Mouse (Mus musculus) heart, embryonic 12.5 days (tissue): ENCODE measurements at regions not wholly inside any gene's neighbourhood (a gene's known extent, or its start where the extent isn't known, plus 50 kb on each side); places are given as distances from the start of the nearest gene placed in this dataset.

Source experiments
- ATAC-seq: fragments of 200-750 bp; cut with Nextera tagmentation; 2 replicates; pipeline ENCODE4 v1.8.0; 2017; ENCODE audit warnings: moderate TSS enrichment, moderate library complexity; ENCODE audit not compliant: insufficient number of reproducible peaks, low FRiP score
- H3K27ac ChIP-seq: fragments of 300-500 bp; sonication (generic); 2 replicates; pipeline ENCODE4 v1.5.1; 2016; ENCODE audit warnings: mild to moderate bottlenecking, moderate library complexity; ENCODE audit not compliant: poor library complexity, severe bottlenecking
- H3K27me3 ChIP-seq: fragments of 300-500 bp; sonication (generic); replicated peaks from 2 replicates; pipeline ENCODE4 v1.6.1; 2016; ENCODE audit warnings: mild to moderate bottlenecking, moderate library complexity
- H3K36me3 ChIP-seq: fragments of 300-500 bp; sonication (generic); 2 replicates; pipeline ENCODE4 v1.6.1; 2016; ENCODE audit warnings: mild to moderate bottlenecking, moderate library complexity
- H3K4me1 ChIP-seq: fragments of 300-500 bp; sonication (generic); replicated peaks from 2 replicates; pipeline ENCODE4 v1.6.1; 2016; ENCODE audit warnings: mild to moderate bottlenecking
- H3K4me2 ChIP-seq: fragments of 300-500 bp; sonication (generic); 2 replicates; pipeline ENCODE4 v1.6.1; 2016; ENCODE audit warnings: mild to moderate bottlenecking, moderate library complexity
- H3K4me3 ChIP-seq: fragments of 300-500 bp; sonication (generic); 2 replicates; pipeline ENCODE4 v1.5.1; 2016; ENCODE audit warnings: mild to moderate bottlenecking
- H3K9ac ChIP-seq: fragments of 300-500 bp; sonication (generic); 2 replicates; pipeline ENCODE4 v1.6.1; 2016; ENCODE audit warnings: mild to moderate bottlenecking, moderate library complexity
- H3K9me3 ChIP-seq: fragments of 300-500 bp; sonication (generic); replicated peaks from 2 replicates; pipeline ENCODE4 v1.6.1; 2016; ENCODE audit warnings: mild to moderate bottlenecking, moderate library complexity
- WGBS: fragments of 180-500 bp; shearing (Covaris S2); methylation state at CpG from one replicate; pipeline ENCODE4 v1.1.7; 2016; 5-methylcytosine and 5-hydroxymethylcytosine counted together

- 55% methylated on average over 3 of the region's 3 CpGs for WGBS
- H3K4me3 ChIP-seq = no peak overlapping the region
- no peaks in the 10 kb centered on the region for H3K27me3 ChIP-seq
- H3K27ac ChIP-seq = no peak overlapping the region
- H3K4me1 ChIP-seq = no peaks in the 10 kb centered on the region
- H3K9ac ChIP-seq = no peak overlapping the region
- ATAC-seq = no peak
- no peaks in the 10 kb centered on the region for H3K9me3 ChIP-seq
- H3K4me2 ChIP-seq = no peak overlapping the region
- no peaks in the 10 kb centered on the region for H3K36me3 ChIP-seq
Measured at GRCm38 (mm10) chr3:48515009-48515408, 1242.1 kb downstream of the Pcdh18 start.

GRCm38 (mm10) chr3:48503996-48504395 is 1253.1 kb downstream of the Pcdh18 start:
- H3K4me3 ChIP-seq = no peak overlapping the region
- 86% methylated on average over 2 of the region's 2 CpGs for WGBS
- H3K27ac ChIP-seq = no peak overlapping the region
- H3K27me3 ChIP-seq = no peaks in the 10 kb centered on the region
- no peak for ATAC-seq
- no peaks in the 10 kb centered on the region for H3K9me3 ChIP-seq
- no peak overlapping the region for H3K9ac ChIP-seq
- no peak overlapping the region for H3K4me2 ChIP-seq
- no peaks in the 10 kb centered on the region for H3K36me3 ChIP-seq
- no peaks in the 10 kb centered on the region for H3K4me1 ChIP-seq

- Histone ChIP-seq H3K4me1 (no peaks in the 10 kb centered on the region), H3K27ac (no peak overlapping the region), H3K27me3 (no peaks in the 10 kb centered on the region), H3K36me3 (no peaks in the 10 kb centered on the region), H3K9ac (no peak overlapping the region), H3K4me2 (no peak overlapping the region), H3K9me3 (no peaks in the 10 kb centered on the region), H3K4me3 (no peak overlapping the region)
- no peak for ATAC-seq
Measured at GRCm38 (mm10) chr3:48464679-48465078, 1292.4 kb downstream of the Pcdh18 start.

- no peaks in the 10 kb centered on the region for H3K4me1 ChIP-seq
- H3K36me3 ChIP-seq = no peaks in the 10 kb centered on the region
- no peak overlapping the region for H3K9ac ChIP-seq
- 69% methylated on average over 2 of the region's 2 CpGs for WGBS
- no peaks in the 10 kb centered on the region for H3K27me3 ChIP-seq
- no peak for ATAC-seq
- no peak overlapping the region for H3K4me2 ChIP-seq
- no peak overlapping the region for H3K27ac ChIP-seq
- no peak overlapping the region for H3K4me3 ChIP-seq
- H3K9me3 ChIP-seq = no peaks in the 10 kb centered on the region
Measured at GRCm38 (mm10) chr3:48441938-48442337, 1315.2 kb downstream of the Pcdh18 start.

- Histone ChIP-seq H3K9me3 (no peaks in the 10 kb centered on the region), H3K4me3 (no peak overlapping the region), H3K27me3 (no peaks in the 10 kb centered on the region), H3K4me1 (no peaks in the 10 kb centered on the region), H3K4me2 (no peak overlapping the region), H3K36me3 (no peaks in the 10 kb centered on the region), H3K9ac (no peak overlapping the region), H3K27ac (no peak overlapping the region)
- ATAC-seq = no peak
- 79% methylated on average over 2 of the region's 2 CpGs for WGBS
Measured at GRCm38 (mm10) chr3:48429406-48430033, 1327.6 kb downstream of the Pcdh18 start.

- no peak for ATAC-seq
Measured at GRCm38 (mm10) chr3:48389862-48390261, 1367.3 kb downstream of the Pcdh18 start.

More at GRCm38 (mm10) chr3:48389862-48390261, 1367.3 kb downstream of the Pcdh18 start:
- Histone ChIP-seq H3K9ac (no peak overlapping the region), H3K36me3 (no peaks in the 10 kb centered on the region), H3K27ac (no peak overlapping the region), H3K9me3 (no peaks in the 10 kb centered on the region; the same call in 1 of the 2 replicates), H3K27me3 (no peaks in the 10 kb centered on the region), H3K4me3 (no peak overlapping the region), H3K4me2 (no peak overlapping the region), H3K4me1 (no peaks in the 10 kb centered on the region)
